Mouse (Mus musculus) lung, adult 2 months (tissue): ENCODE measurements around the gene Lrtm2. TPM values are rescaled to one million over a fixed set of nuclear protein-coding genes. Genes with fewer than 3 reads are reported as not detected.

Experiments used
- DNase-seq: peaks from one replicate; pipeline ENCODE4 v3.0.0; 2022
- H3K4me1 ChIP-seq: fragments of 200-500 bp; 2 replicates; pipeline ENCODE4 v1.6.1; 2011; ENCODE audit warnings: low read length; ENCODE audit not compliant: control insufficient read depth, insufficient read depth
- H3K4me3 ChIP-seq: fragments of 200-500 bp; replicated peaks from 2 replicates; pipeline ENCODE3; 2011; ENCODE audit warnings: low read depth, mild to moderate bottlenecking, control low read depth, low read length; ENCODE audit errors: extremely low read depth
- CTCF ChIP-seq: fragments of 200-500 bp; IDR thresholded peaks from 2 replicates; pipeline ENCODE4 v1.5.1; 2011; ENCODE audit warnings: mild to moderate bottlenecking, low read length, control low read depth; ENCODE audit not compliant: insufficient read depth
- POLR2A ChIP-seq: fragments of 200-500 bp; IDR thresholded peaks from 2 replicates; pipeline ENCODE4 v1.6.1; 2011; ENCODE audit warnings: low read depth, mild to moderate bottlenecking, control low read depth, low read length, borderline replicate concordance; ENCODE audit errors: extremely low read depth
- WGBS: fragments of 180-500 bp; shearing (Covaris S2); methylation state at CpG from one replicate; pipeline ENCODE4 v1.1.7; 2018; 5-methylcytosine and 5-hydroxymethylcytosine counted together
- polyA plus RNA-seq: library from polyadenylated mRNA; depleted of rRNA; stranded (reverse); fragments of >200 nt; gene quantifications from 2 replicates; pipeline ENCODE4 v1.2.3, GENCODE M21; 2012; rRNA removed

Gene Lrtm2
- polyA plus RNA-seq, 1 experiment = 11.5 TPM

DNA sequence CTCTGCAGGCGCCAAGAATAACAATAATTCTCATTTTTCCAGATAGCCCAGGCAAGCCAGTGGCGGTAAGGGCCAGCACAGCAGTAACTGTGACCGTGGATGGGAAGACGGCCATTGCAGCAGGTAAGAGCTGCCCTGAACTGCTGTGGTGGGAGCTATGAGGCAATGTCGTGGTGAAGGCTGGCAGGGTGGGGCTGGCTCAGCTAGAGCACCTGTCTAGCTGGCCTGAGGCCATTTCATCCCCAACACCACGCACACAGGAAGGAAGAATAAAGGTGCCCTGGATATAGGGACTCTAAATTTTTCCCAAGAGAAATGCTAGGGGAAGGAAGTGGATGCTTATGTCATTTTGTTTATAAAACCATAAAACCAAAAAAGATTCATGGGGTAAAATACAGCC lies 18.2 kb downstream of the Lrtm2 start:
- WGBS = 69% methylated on average over 6 of the region's 6 CpGs
- no peak for DNase-seq
- Histone ChIP-seq H3K4me3 (no peak overlapping the region), H3K4me1 (no peaks in the 10 kb centered on the region)
- TF ChIP-seq POLR2A (no peak), CTCF (no peak)

DNA sequence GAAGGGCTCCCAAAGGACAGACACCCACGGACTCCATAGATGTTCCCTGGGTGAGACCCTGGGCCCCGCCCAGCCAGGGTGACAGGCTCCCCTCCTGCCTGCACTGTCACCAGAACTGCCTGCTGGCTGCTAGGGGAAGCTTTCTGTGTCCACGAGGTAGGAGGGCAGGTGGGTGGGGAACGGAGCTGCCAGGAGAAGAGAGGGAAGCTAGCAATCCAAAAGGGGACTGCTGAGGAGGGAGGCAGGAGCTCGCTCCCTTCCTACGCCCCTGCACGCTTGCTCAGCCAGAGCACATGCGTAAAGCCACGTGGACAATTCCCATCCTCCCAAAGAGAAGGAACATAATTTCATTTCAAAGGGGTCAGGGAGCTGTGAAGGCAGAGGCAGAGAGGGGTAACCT lies 20.4 kb downstream of the Lrtm2 start:
- 62% methylated on average over 9 of the region's 9 CpGs for WGBS
- Histone ChIP-seq H3K4me3 (no peak overlapping the region), H3K4me1 (no peaks in the 10 kb centered on the region)
- TF ChIP-seq CTCF = no peak
- no peak for TF ChIP-seq POLR2A
- no peak for DNase-seq

DNA sequence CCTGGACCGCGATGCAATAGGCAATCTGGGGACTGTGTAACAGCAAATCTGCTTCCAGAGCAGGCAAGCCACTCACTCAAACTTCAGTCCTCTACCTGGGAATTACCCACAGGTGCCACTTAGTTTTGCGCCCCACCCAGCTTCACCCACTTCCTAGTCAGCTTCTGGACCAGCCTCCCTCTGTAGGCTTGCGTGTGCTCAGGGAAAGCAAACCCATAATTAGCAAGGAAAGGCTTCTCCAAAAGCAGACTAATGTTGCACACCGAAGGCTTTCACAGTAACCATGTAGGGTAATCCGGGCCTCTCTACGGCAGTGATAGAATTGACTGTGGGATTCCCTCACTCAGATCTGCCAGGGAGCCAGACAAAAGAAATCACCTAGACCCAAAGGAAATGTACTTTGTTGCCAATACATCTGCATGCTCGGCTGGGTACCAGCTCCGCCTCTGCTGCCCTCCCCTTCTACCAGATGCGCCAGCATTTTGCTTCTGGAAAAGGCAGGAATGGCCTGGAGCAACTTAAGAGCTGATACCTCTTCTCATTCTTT lies 22.6 kb downstream of the Lrtm2 start:
- 64% methylated on average over 10 of the region's 10 CpGs for WGBS
- no peak overlapping the region for H3K4me3 ChIP-seq
- TF ChIP-seq CTCF (no peak), POLR2A (no peak)
- DNase-seq = no peak
- H3K4me1 ChIP-seq = no peaks in the 10 kb centered on the region

DNA sequence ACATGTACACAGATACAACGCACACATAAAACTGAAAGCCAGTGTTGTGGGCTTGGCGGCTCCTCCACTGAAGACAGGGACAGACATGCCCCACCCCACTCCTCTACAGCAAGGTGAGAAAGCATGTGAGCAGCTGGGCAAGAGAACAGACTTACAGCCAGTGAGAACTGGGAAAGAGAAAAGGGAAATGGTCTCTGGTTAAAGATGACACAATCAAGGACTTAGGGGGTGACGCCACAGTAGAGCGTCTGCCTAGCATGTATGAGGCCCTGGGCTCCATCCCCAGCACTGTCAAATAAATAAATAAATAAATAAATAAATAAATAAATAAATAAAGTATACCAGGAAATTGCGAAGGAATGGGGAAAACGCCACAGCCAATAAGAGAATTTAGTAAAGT lies 27.2 kb downstream of the Lrtm2 start:
- WGBS = 85% methylated on average over 6 of the region's 6 CpGs
- H3K4me3 ChIP-seq = no peak overlapping the region
- TF ChIP-seq POLR2A (no peak), CTCF (no peak)
- H3K4me1 ChIP-seq = no peaks in the 10 kb centered on the region
- DNase-seq = no peak

DNA sequence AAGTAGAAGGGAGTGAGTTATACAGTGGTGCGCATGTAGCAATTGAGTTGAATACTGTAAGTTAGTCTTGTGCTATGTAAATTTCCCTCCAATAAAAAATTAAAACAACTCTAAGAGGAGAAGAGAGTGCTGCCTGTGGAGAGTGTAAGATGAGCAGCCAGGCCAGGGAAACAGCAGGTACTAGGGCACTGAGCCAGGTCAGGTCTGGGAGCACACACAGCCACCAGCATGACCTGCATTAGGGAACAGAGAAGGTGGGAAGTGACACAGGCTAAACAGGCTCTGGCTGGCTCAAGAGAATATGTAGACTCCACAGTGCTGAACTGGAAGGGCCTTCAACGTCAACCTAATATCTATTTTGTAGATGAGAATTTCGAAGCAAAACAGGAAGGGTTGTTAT lies 29.3 kb downstream of the Lrtm2 start:
- 77% methylated on average over 3 of the region's 3 CpGs for WGBS
- no peak overlapping the region for H3K4me3 ChIP-seq
- DNase-seq = no peak
- H3K4me1 ChIP-seq = no peaks in the 10 kb centered on the region
- TF ChIP-seq CTCF (no peak), POLR2A (no peak)

DNA sequence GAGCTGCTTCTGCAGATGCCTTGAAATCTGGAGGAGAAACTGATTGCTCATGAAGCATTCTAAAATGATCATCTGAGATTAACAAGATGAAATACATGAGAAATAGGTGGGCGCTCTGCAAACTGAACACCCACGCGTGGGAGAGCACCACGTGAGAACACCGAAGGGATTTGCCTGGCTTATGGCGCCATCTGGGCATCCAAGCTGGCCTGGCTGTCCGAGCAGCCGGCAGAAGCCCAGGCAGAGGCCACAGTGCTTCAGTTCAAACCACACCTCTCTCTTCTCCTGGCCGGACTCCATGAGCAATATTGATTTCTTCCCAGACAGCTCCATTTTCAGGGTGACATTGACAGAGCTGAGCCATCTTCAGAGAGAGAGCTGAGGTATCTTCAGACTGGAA lies 49.8 kb downstream of the Lrtm2 start:
- DNase-seq = no peak
- Histone ChIP-seq H3K4me1 (no peaks in the 10 kb centered on the region), H3K4me3 (no peak overlapping the region)
- TF ChIP-seq POLR2A = no peak
- TF ChIP-seq CTCF = no peak
- 63% methylated on average over 9 of the region's 9 CpGs for WGBS

DNA sequence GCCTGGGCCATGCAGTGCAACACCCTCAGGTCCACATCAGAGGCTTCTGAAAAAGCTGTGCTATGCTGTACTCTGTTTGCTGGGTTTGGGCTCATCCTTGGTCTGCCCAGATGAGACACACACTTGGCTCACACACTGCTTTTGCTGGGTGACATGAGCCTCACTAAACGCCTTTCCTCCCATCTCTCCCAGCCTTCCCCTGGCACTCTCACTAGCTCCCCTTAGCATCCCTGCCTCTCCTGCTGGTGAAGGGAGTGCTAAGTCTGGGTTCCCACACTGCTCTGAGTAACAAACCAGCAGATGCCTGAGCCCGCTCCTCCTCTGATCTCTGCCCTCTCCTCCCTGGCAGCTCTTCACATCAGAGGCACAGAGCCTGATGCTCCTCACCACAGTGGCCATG lies 53.9 kb downstream of the Lrtm2 start:
- H3K4me1 ChIP-seq = no peaks in the 10 kb centered on the region
- no peak for DNase-seq
- H3K4me3 ChIP-seq = no peak overlapping the region
- no peak for TF ChIP-seq POLR2A
- TF ChIP-seq CTCF = no peak
- WGBS = 75% methylated on average over 2 of the region's 2 CpGs

Other genes starting within 250 kb of the Lrtm2 start
- 19.6 TPM in 2 replicates for gene Dcp1b, start 155.5 kb downstream of the Lrtm2 start, polyA plus RNA-seq
- gene Cacna1c, start 134.3 kb downstream of the Lrtm2 start, polyA plus RNA-seq = 11.3 and 16.3 TPM in 2 replicates
- gene Cacna2d4, start 94.2 kb downstream of the Lrtm2 start, polyA plus RNA-seq = 2.1 and 4.0 TPM in 2 replicates
- gene Adipor2, start 86.9 kb upstream of the Lrtm2 start, polyA plus RNA-seq = 63.6 and 81.0 TPM in 2 replicates
- 77.7 and 84.9 TPM in 2 replicates for gene Fbxl14, start 148.9 kb upstream of the Lrtm2 start, polyA plus RNA-seq
- gene Wnt5b, start 213.6 kb upstream of the Lrtm2 start, polyA plus RNA-seq = 3.2 and 4.7 TPM in 2 replicates